Mouse (Mus musculus) C2C12 (cell line): Measurements from ENCODE around the gene Lifr.

Experiments
- CTCF ChIP-seq: IDR thresholded peaks from one replicate; pipeline ENCODE4 v1.5.1; 2011; ENCODE audit not compliant: control insufficient read depth, insufficient read depth, insufficient read length
- MYOG ChIP-seq: IDR thresholded peaks from one replicate; pipeline ENCODE4 v1.6.1; 2011; ENCODE audit not compliant: control insufficient read depth, insufficient read length; ENCODE audit errors: extremely low read depth
- USF1 ChIP-seq: IDR thresholded peaks from one replicate; pipeline ENCODE4 v1.6.1; 2011; ENCODE audit warnings: low read depth, mild to moderate bottlenecking, control low read depth, moderate library complexity

- TF ChIP-seq CTCF (no peak), MYOG (no peak), USF1 (no peak)
Observed at GRCm38 (mm10) chr15:7065624-7066023, 24.8 kb upstream of the Lifr start.
